9 mouse cellular contexts compared by ENCODE assay signal in genomic region chr7:118111128-118111527, GRCm38 (mm10). TPM values are rescaled to one million over a fixed set of nuclear protein-coding genes. Genes with fewer than 3 reads are reported as not detected.
DNase-seq lines count a peak whose midpoint lies in the region; ATAC-seq lines count a peak whose summit lies in the region.
"Had no signal": no experiment of that assay in that cellular context is flagged by ENCODE, and none has a peak within 500 bp of the region (broad histone marks: within the 10 kb centered on the region; RNA-seq: fewer than 3 reads in every experiment).

No protein-coding gene starts in this region.

- H3K9ac ChIP-seq in hindbrain, embryonic 11.5 days (ENCODE audit: low read depth, low read length) = no peak overlapping the region
- H3K9ac ChIP-seq in embryonic facial prominence, embryonic 12.5 days = no peak overlapping the region
- H3K9ac ChIP-seq in intestine, embryonic 15.5 days = no peak overlapping the region
- H3K9ac ChIP-seq in midbrain, embryonic 16.5 days (ENCODE audit: low read depth, low read length) = no peak overlapping the region

- peak overlapping the region; percentile 27; the same call in 1 of the 2 replicates for H3K4me3 ChIP-seq in hindbrain, embryonic 10.5 days
- H3K4me3 ChIP-seq in hindbrain, embryonic 11.5 days (ENCODE audit: low read depth, low read length) = no peak overlapping the region
- 0 out of 2 replicates have a peak overlapping the region, but pooled peaks have one; percentile 2 for H3K4me3 ChIP-seq in embryonic facial prominence, embryonic 12.5 days
- 0 out of 2 replicates have a peak overlapping the region, but pooled peaks have one; percentile 6 for H3K4me3 ChIP-seq in intestine, embryonic 15.5 days (replicated peaks)
- H3K4me3 ChIP-seq in midbrain, embryonic 16.5 days (ENCODE audit: low read depth, low read length) = no peak overlapping the region

- no peak overlapping the region for H3K4me2 ChIP-seq in hindbrain, embryonic 11.5 days (replicated peaks; ENCODE audit: low read depth, low read length)
- H3K4me2 ChIP-seq in embryonic facial prominence, embryonic 12.5 days (replicated peaks) = peak overlapping the region; percentile 92
- peak overlapping the region; percentile 74 for H3K4me2 ChIP-seq in intestine, embryonic 15.5 days (replicated peaks)
- H3K4me2 ChIP-seq in midbrain, embryonic 16.5 days (ENCODE audit: low read length) = peak overlapping the region; percentile 26; the same call in 1 of the 2 replicates

- H3K27me3 ChIP-seq in hindbrain, embryonic 10.5 days (ENCODE audit: insufficient read depth, poor library complexity, severe bottlenecking) = no peaks in the 10 kb centered on the region
- H3K27me3 ChIP-seq in hindbrain, embryonic 11.5 days (ENCODE audit: control insufficient read depth, insufficient read depth, low read length) = no peaks in the 10 kb centered on the region
- H3K27me3 ChIP-seq in embryonic facial prominence, embryonic 12.5 days = no peaks in the 10 kb centered on the region
- no peaks in the 10 kb centered on the region for H3K27me3 ChIP-seq in intestine, embryonic 15.5 days (replicated peaks)
- H3K27me3 ChIP-seq in midbrain, embryonic 16.5 days (ENCODE audit: control insufficient read depth, insufficient read depth, low read depth, low read length) = no peaks in the 10 kb centered on the region

- ATAC-seq in hindbrain, embryonic 11.5 days (ENCODE audit: low FRiP score) = no peak
- no peak for ATAC-seq in embryonic facial prominence, embryonic 12.5 days (ENCODE audit: insufficient number of reproducible peaks, insufficient read depth, low FRiP score, low TSS enrichment)
- no peak for ATAC-seq in intestine, embryonic 15.5 days
- ATAC-seq in midbrain, embryonic 16.5 days = no peak

- 87% methylated on average over 3 of the region's 3 CpGs for WGBS in hindbrain, embryonic 10.5 days
- WGBS in hindbrain, embryonic 11.5 days = 90% methylated on average over 3 of the region's 3 CpGs
- 82% methylated on average over 3 of the region's 3 CpGs for WGBS in embryonic facial prominence, embryonic 12.5 days
- WGBS in intestine, embryonic 15.5 days = 71% methylated on average over 3 of the region's 3 CpGs
- 84% methylated on average over 3 of the region's 3 CpGs for WGBS in midbrain, embryonic 16.5 days

- no peak overlapping the region for H3K27ac ChIP-seq in hindbrain, embryonic 10.5 days
- H3K27ac ChIP-seq in hindbrain, embryonic 11.5 days (ENCODE audit: low read depth, low read length) = no peak overlapping the region
- no peak overlapping the region for H3K27ac ChIP-seq in embryonic facial prominence, embryonic 12.5 days
- H3K27ac ChIP-seq in intestine, embryonic 15.5 days = no peak overlapping the region
- H3K27ac ChIP-seq in midbrain, embryonic 16.5 days (ENCODE audit: low read length) = no peak overlapping the region

- H3K36me3 ChIP-seq in hindbrain, embryonic 10.5 days = peaks cover 89% of the 10 kb centered on the region
- peaks cover 31% of the 10 kb centered on the region for H3K36me3 ChIP-seq in hindbrain, embryonic 11.5 days (ENCODE audit: control insufficient read depth, insufficient read depth, low read length)
- peaks cover 83% of the 10 kb centered on the region for H3K36me3 ChIP-seq in embryonic facial prominence, embryonic 12.5 days
- peaks cover 48% of the 10 kb centered on the region for H3K36me3 ChIP-seq in intestine, embryonic 15.5 days
- peaks cover 34% of the 10 kb centered on the region for H3K36me3 ChIP-seq in midbrain, embryonic 16.5 days (ENCODE audit: control insufficient read depth, insufficient read depth, low read length)

- no peak for DNase-seq in hindbrain, embryonic 10.5 days (ENCODE audit: low spot score)
- no peak for DNase-seq in hindbrain, embryonic 11.5 days (ENCODE audit: low spot score)
- no peak for DNase-seq in c-Kit-positive CD71-positive TER-119-positive erythroid progenitor cells, embryonic 14.5 days (ENCODE audit: low spot score)
- no peak for DNase-seq in cerebellum, adult 9-11 months
- no peak for DNase-seq in frontal cortex, postnatal 36 days (ENCODE audit: low spot score in 2 of 2)
- DNase-seq: thymus, postnatal 25 days had no signal

- no peaks in the 10 kb centered on the region for H3K9me3 ChIP-seq in hindbrain, embryonic 10.5 days
- no peaks in the 10 kb centered on the region for H3K9me3 ChIP-seq in hindbrain, embryonic 11.5 days (ENCODE audit: control insufficient read depth, low read length)
- H3K9me3 ChIP-seq in embryonic facial prominence, embryonic 12.5 days = no peaks in the 10 kb centered on the region
- no peaks in the 10 kb centered on the region for H3K9me3 ChIP-seq in intestine, embryonic 15.5 days
- H3K9me3 ChIP-seq in midbrain, embryonic 16.5 days (replicated peaks; ENCODE audit: control insufficient read depth, low read length, poor library complexity, severe bottlenecking) = no peaks in the 10 kb centered on the region

- H3K4me1 ChIP-seq in hindbrain, embryonic 10.5 days (replicated peaks) = peaks cover 46% of the 10 kb centered on the region
- peaks cover 5% of the 10 kb centered on the region; the same call in 1 of the 2 replicates for H3K4me1 ChIP-seq in hindbrain, embryonic 11.5 days (replicated peaks; ENCODE audit: control insufficient read depth, insufficient read depth, low read length)
- peaks cover 41% of the 10 kb centered on the region for H3K4me1 ChIP-seq in embryonic facial prominence, embryonic 12.5 days
- peaks cover 34% of the 10 kb centered on the region for H3K4me1 ChIP-seq in intestine, embryonic 15.5 days (replicated peaks)
- peaks cover 47% of the 10 kb centered on the region for H3K4me1 ChIP-seq in midbrain, embryonic 16.5 days (ENCODE audit: control insufficient read depth, insufficient read depth, low read length)

RNA-seq across cellular contexts. Expression of gene Rps15a, which starts 4.9 kb away (rescaled TPM):
- polyA plus RNA-seq in hindbrain, embryonic 10.5 days (2016; fragmentation: Nextera tagmentation; extraction: Ambion mirVana) = 573 and 635 TPM in 2 replicates
- polyA plus RNA-seq in hindbrain, embryonic 11.5 days (2014; fragmentation: Nextera tagmentation; extraction: Ambion mirVana) = 611 and 623 TPM in 2 replicates
- polyA plus RNA-seq in embryonic facial prominence, embryonic 12.5 days (2016; fragmentation: Nextera tagmentation; extraction: Ambion mirVana) = 664 and 680 TPM in 2 replicates
- 746 and 766 TPM in 2 replicates for polyA plus RNA-seq in intestine, embryonic 15.5 days (2015; fragmentation: Nextera tagmentation; extraction: Ambion mirVana)
- 325 and 344 TPM in 2 replicates for polyA plus RNA-seq in midbrain, embryonic 16.5 days (2015; fragmentation: Nextera tagmentation; extraction: Ambion mirVana)

RNA-seq across cellular contexts. Expression of gene Arl6ip1, which starts 18.3 kb away (rescaled TPM):
- 364 and 477 TPM in 2 replicates for polyA plus RNA-seq in hindbrain, embryonic 10.5 days (2016; fragmentation: Nextera tagmentation; extraction: Ambion mirVana)
- 435 and 453 TPM in 2 replicates for polyA plus RNA-seq in hindbrain, embryonic 11.5 days (2014; fragmentation: Nextera tagmentation; extraction: Ambion mirVana)
- polyA plus RNA-seq in embryonic facial prominence, embryonic 12.5 days (2016; fragmentation: Nextera tagmentation; extraction: Ambion mirVana) = 397 and 440 TPM in 2 replicates
- 477 and 625 TPM in 2 replicates for polyA plus RNA-seq in intestine, embryonic 15.5 days (2015; fragmentation: Nextera tagmentation; extraction: Ambion mirVana)
- polyA plus RNA-seq in midbrain, embryonic 16.5 days (2015; fragmentation: Nextera tagmentation; extraction: Ambion mirVana) = 556 and 565 TPM in 2 replicates

Comparison
In these comparisons a context has a peak if more than half of its experiments do, and no peak if none do; other contexts are left out.
1. H3K4me3 ChIP-seq: peak in hindbrain, embryonic 10.5 days (single experiment), embryonic facial prominence, embryonic 12.5 days (single experiment) and intestine, embryonic 15.5 days (single experiment); none in hindbrain, embryonic 11.5 days (single experiment) and midbrain, embryonic 16.5 days (single experiment).